Mouse (Mus musculus): ENCODE measurements around the gene Atxn2. TPM values are rescaled to one million over a fixed set of nuclear protein-coding genes. Genes with fewer than 3 reads are reported as not detected.

The Atxn2 gene
- polyA plus RNA-seq, 1 experiment from 2014 or later, result 60.1 TPM

GRCm38 (mm10) chr5:121791026-121791425 lies 79.9 kb downstream of the Atxn2 start:
- ATAC-seq, result no peak
- H3K4me1 ChIP-seq (ENCODE audit: control insufficient read depth, insufficient read depth, low read length), result no peaks in the 10 kb centered on the region
- WGBS, result 92% methylated on average over 5 of the region's 5 CpGs
- no peak overlapping the region for H3K27ac ChIP-seq (ENCODE audit: low read length)
- no peak overlapping the region for H3K4me2 ChIP-seq (ENCODE audit: low read length)
- no peak overlapping the region for H3K4me3 ChIP-seq (ENCODE audit: low read depth, low read length)
- no peaks in the 10 kb centered on the region for H3K27me3 ChIP-seq (ENCODE audit: control insufficient read depth, insufficient read depth, low read depth, low read length)
- peaks cover 22% of the 10 kb centered on the region for H3K36me3 ChIP-seq (ENCODE audit: control insufficient read depth, insufficient read depth, low read length)
- H3K9ac ChIP-seq (ENCODE audit: low read depth, low read length), result no peak overlapping the region
- no peaks in the 10 kb centered on the region for H3K9me3 ChIP-seq (replicated peaks; ENCODE audit: control insufficient read depth, low read length, poor library complexity, severe bottlenecking)

- Histone ChIP-seq H3K27me3 (ENCODE audit: control insufficient read depth, insufficient read depth, low read depth, low read length) (no peaks in the 10 kb centered on the region), H3K4me3 (ENCODE audit: low read depth, low read length) (no peak overlapping the region), H3K9me3 (replicated peaks; ENCODE audit: control insufficient read depth, low read length, poor library complexity, severe bottlenecking) (no peaks in the 10 kb centered on the region), H3K4me1 (ENCODE audit: control insufficient read depth, insufficient read depth, low read length) (no peaks in the 10 kb centered on the region), H3K27ac (ENCODE audit: low read length) (no peak overlapping the region), H3K4me2 (ENCODE audit: low read length) (no peak overlapping the region), H3K36me3 (ENCODE audit: control insufficient read depth, insufficient read depth, low read length) (peaks cover 31% of the 10 kb centered on the region), H3K9ac (ENCODE audit: low read depth, low read length) (no peak overlapping the region)
- 74% methylated on average over 3 of the region's 3 CpGs for WGBS
- ATAC-seq, result no peak
Observed at GRCm38 (mm10) chr5:121795800-121796199, 84.7 kb downstream of the Atxn2 start.

DNA sequence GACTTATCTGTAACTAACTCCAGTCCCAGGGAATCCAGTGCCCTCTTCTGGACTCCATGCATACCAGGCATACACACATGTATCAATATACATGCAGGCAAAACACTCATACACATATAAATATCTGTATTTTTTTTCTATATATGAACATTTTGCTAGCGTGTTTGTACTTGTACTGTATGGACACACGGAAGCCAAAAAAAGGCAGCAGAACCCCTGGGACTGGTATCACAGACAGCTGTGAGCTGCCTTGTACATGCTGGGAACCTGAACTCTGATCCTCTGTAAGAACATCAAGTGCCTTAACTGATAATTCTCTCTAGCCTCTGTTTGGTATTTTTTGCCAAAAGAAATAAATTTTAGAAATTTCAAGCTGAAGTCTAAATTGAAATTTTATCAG lies 87.3 kb downstream of the Atxn2 start:
- 99% methylated on average over 2 of the region's 2 CpGs for WGBS
- Histone ChIP-seq H3K4me2 (ENCODE audit: low read length) (no peak overlapping the region), H3K9ac (ENCODE audit: low read depth, low read length) (no peak overlapping the region), H3K4me3 (ENCODE audit: low read depth, low read length) (no peak overlapping the region), H3K27ac (ENCODE audit: low read length) (no peak overlapping the region), H3K36me3 (ENCODE audit: control insufficient read depth, insufficient read depth, low read length) (peaks cover 43% of the 10 kb centered on the region), H3K9me3 (replicated peaks; ENCODE audit: control insufficient read depth, low read length, poor library complexity, severe bottlenecking) (no peaks in the 10 kb centered on the region), H3K27me3 (ENCODE audit: control insufficient read depth, insufficient read depth, low read depth, low read length) (no peaks in the 10 kb centered on the region), H3K4me1 (ENCODE audit: control insufficient read depth, insufficient read depth, low read length) (no peaks in the 10 kb centered on the region)
- no peak for ATAC-seq

GRCm38 (mm10) chr5:121807186-121807585 lies 96.0 kb downstream of the Atxn2 start:
- Histone ChIP-seq H3K36me3 (ENCODE audit: control insufficient read depth, insufficient read depth, low read length) (peaks cover 25% of the 10 kb centered on the region), H3K4me2 (ENCODE audit: low read length) (no peak overlapping the region)

DNA sequence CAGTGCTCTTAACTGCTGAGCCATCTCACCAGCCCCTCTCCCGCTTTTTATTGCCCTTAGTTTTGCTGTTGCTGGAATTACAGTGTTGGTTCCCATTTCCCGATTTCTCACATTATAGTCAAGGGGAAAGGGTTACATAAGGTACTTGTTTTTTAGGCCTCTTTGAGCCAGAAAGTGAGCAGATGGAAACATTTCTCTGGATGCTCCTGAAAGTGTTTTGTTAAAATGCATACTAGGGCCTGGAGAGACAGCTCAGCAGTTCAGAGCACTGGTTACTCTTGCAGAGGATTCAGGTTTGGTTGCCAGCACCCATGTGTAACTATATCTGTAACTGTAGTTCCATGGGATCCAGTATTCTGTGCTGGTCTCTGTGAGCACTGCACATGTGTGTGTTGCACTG lies 97.1 kb downstream of the Atxn2 start:
- no peak for ATAC-seq
- Histone ChIP-seq H3K36me3 (ENCODE audit: control insufficient read depth, insufficient read depth, low read length) (peaks cover 21% of the 10 kb centered on the region), H3K4me2 (ENCODE audit: low read length) (no peak overlapping the region)

More at GRCm38 (mm10) chr5:121807186-121807585, 96.0 kb downstream of the Atxn2 start:
- ATAC-seq, result no peak
- no peaks in the 10 kb centered on the region for H3K9me3 ChIP-seq (replicated peaks; ENCODE audit: control insufficient read depth, low read length, poor library complexity, severe bottlenecking)
- H3K4me3 ChIP-seq (ENCODE audit: low read depth, low read length), result no peak overlapping the region
- WGBS, result 60% methylated on average over 3 of the region's 3 CpGs
- H3K9ac ChIP-seq (ENCODE audit: low read depth, low read length), result no peak overlapping the region
- H3K27ac ChIP-seq (ENCODE audit: low read length), result no peak overlapping the region
- no peaks in the 10 kb centered on the region for H3K4me1 ChIP-seq (ENCODE audit: control insufficient read depth, insufficient read depth, low read length)
- no peaks in the 10 kb centered on the region for H3K27me3 ChIP-seq (ENCODE audit: control insufficient read depth, insufficient read depth, low read depth, low read length)

GRCm38 (mm10) chr5:121809667-121810224 lies 98.6 kb downstream of the Atxn2 start:
- H3K9me3 ChIP-seq (replicated peaks; ENCODE audit: control insufficient read depth, low read length, poor library complexity, severe bottlenecking), result no peaks in the 10 kb centered on the region
- no peak overlapping the region for H3K4me2 ChIP-seq (ENCODE audit: low read length)
- no peak for ATAC-seq
- H3K27ac ChIP-seq (ENCODE audit: low read length), result no peak overlapping the region
- H3K9ac ChIP-seq (ENCODE audit: low read depth, low read length), result no peak overlapping the region
- no peaks in the 10 kb centered on the region for H3K27me3 ChIP-seq (ENCODE audit: control insufficient read depth, insufficient read depth, low read depth, low read length)
- H3K4me3 ChIP-seq (ENCODE audit: low read depth, low read length), result no peak overlapping the region
- H3K36me3 ChIP-seq (ENCODE audit: control insufficient read depth, insufficient read depth, low read length), result peaks cover 14% of the 10 kb centered on the region
- 86% methylated on average over 5 of the region's 5 CpGs for WGBS
- no peaks in the 10 kb centered on the region for H3K4me1 ChIP-seq (ENCODE audit: control insufficient read depth, insufficient read depth, low read length)

More for the DNA sequence above, 97.1 kb downstream of the Atxn2 start:
- Histone ChIP-seq H3K9ac (ENCODE audit: low read depth, low read length) (no peak overlapping the region), H3K4me1 (ENCODE audit: control insufficient read depth, insufficient read depth, low read length) (no peaks in the 10 kb centered on the region), H3K27me3 (ENCODE audit: control insufficient read depth, insufficient read depth, low read depth, low read length) (no peaks in the 10 kb centered on the region), H3K27ac (ENCODE audit: low read length) (no peak overlapping the region), H3K9me3 (replicated peaks; ENCODE audit: control insufficient read depth, low read length, poor library complexity, severe bottlenecking) (no peaks in the 10 kb centered on the region), H3K4me3 (ENCODE audit: low read depth, low read length) (no peak overlapping the region)
- WGBS, result 96% methylated on average over 2 of the region's 2 CpGs

- no peak for ATAC-seq
- H3K4me1 ChIP-seq (ENCODE audit: control insufficient read depth, insufficient read depth, low read length), result no peaks in the 10 kb centered on the region
- H3K9ac ChIP-seq (ENCODE audit: low read depth, low read length), result no peak overlapping the region
- H3K36me3 ChIP-seq (ENCODE audit: control insufficient read depth, insufficient read depth, low read length), result peaks cover 14% of the 10 kb centered on the region
- H3K9me3 ChIP-seq (replicated peaks; ENCODE audit: control insufficient read depth, low read length, poor library complexity, severe bottlenecking), result no peaks in the 10 kb centered on the region
- 90% methylated on average over 17 of the region's 17 CpGs for WGBS
- no peaks in the 10 kb centered on the region for H3K27me3 ChIP-seq (ENCODE audit: control insufficient read depth, insufficient read depth, low read depth, low read length)
- no peak overlapping the region for H3K4me3 ChIP-seq (ENCODE audit: low read depth, low read length)
- H3K27ac ChIP-seq (ENCODE audit: low read length), result no peak overlapping the region
- H3K4me2 ChIP-seq (ENCODE audit: low read length), result no peak overlapping the region
Observed at GRCm38 (mm10) chr5:121810331-121811151, 99.4 kb downstream of the Atxn2 start.

- Histone ChIP-seq H3K36me3 (ENCODE audit: control insufficient read depth, insufficient read depth, low read length) (peaks cover 14% of the 10 kb centered on the region), H3K27me3 (ENCODE audit: control insufficient read depth, insufficient read depth, low read depth, low read length) (no peaks in the 10 kb centered on the region), H3K9me3 (replicated peaks; ENCODE audit: control insufficient read depth, low read length, poor library complexity, severe bottlenecking) (no peaks in the 10 kb centered on the region), H3K27ac (ENCODE audit: low read length) (no peak overlapping the region), H3K9ac (ENCODE audit: low read depth, low read length) (no peak overlapping the region), H3K4me2 (ENCODE audit: low read length) (no peak overlapping the region), H3K4me1 (ENCODE audit: control insufficient read depth, insufficient read depth, low read length) (no peaks in the 10 kb centered on the region), H3K4me3 (ENCODE audit: low read depth, low read length) (no peak overlapping the region)
- no peak for ATAC-seq
- WGBS, result 97% methylated on average over 5 of the region's 5 CpGs
Observed at GRCm38 (mm10) chr5:121811485-121811931, 100.4 kb downstream of the Atxn2 start.

DNA sequence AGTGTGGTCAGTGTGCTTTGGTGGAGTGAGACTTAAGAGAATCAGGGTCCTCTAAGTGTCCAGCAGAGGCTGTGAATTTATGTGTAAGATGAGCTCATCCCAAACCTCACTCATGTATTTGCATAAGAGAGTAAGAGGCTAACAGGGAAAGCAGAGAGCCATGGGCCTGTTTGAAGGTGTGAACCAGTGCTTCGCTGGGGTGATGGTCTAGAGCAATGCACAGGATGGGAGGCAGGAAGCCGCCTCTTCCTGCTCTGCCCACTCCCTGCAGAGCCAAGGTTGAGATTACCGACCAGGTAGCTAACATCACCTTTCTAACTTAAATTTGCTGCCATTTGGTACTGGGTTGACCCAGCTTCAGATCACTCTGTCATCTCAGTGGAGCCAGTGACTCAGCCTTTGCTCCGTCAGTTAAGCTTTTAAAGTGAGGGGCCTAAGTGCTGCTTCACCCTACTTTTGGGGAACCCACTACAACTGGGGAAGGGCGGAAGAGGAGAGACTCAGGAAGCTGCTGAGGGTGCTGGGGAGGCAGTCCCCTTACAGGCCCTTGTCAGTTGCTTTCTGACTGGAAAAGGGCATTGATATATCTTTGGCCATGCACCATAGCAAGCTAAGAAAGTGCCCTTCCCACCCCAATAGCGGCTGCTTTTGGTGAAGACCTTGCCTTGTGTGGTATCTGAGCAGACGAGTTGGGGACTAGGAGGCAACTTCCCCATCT lies 101.5 kb downstream of the Atxn2 start:
- Histone ChIP-seq H3K4me2 (ENCODE audit: low read length) (no peak overlapping the region), H3K4me3 (ENCODE audit: low read depth, low read length) (no peak overlapping the region), H3K9me3 (replicated peaks; ENCODE audit: control insufficient read depth, low read length, poor library complexity, severe bottlenecking) (no peaks in the 10 kb centered on the region), H3K36me3 (ENCODE audit: control insufficient read depth, insufficient read depth, low read length) (peaks cover 17% of the 10 kb centered on the region), H3K27me3 (ENCODE audit: control insufficient read depth, insufficient read depth, low read depth, low read length) (no peaks in the 10 kb centered on the region), H3K4me1 (ENCODE audit: control insufficient read depth, insufficient read depth, low read length) (no peaks in the 10 kb centered on the region), H3K9ac (ENCODE audit: low read depth, low read length) (no peak overlapping the region), H3K27ac (ENCODE audit: low read length) (no peak overlapping the region)
- WGBS, result 90% methylated on average over 7 of the region's 7 CpGs
- no peak for ATAC-seq

All from midbrain, embryonic 16.5 days (tissue).